Mouse (Mus musculus): Measurements from ENCODE around the gene Thra. TPM values are rescaled to one million over a fixed set of nuclear protein-coding genes. Genes with fewer than 3 reads are reported as not detected.
A peak's percentile ranks its signal among the peaks of the same experiment; 100 is the strongest.
"Not testable (repeated sequence)": the region's sequence is repeated elsewhere in the genome, so short reads cannot be mapped to it uniquely, and the experiment has no call there.

Thra gene
- 1.9 and 5.0 TPM in 2 replicates for total RNA-seq (2015; ENCODE audit: low replicate concordance)
- 4.3 and 8.1 TPM in 2 replicates for total RNA-seq (2017; ENCODE audit: low replicate concordance)

- peak; percentile 82 for ATAC-seq (replicated peaks; ENCODE audit: low FRiP score, poor library complexity, severe bottlenecking)
Measured at GRCm38 (mm10) chr11:98740393-98741050, at the start of gene Thra. Gene Thra (plus strand): TSS chr11:98740638.

GRCm38 (mm10) chr11:98693201-98693600 is 47.2 kb upstream of the Thra start:
- ATAC-seq (replicated peaks; ENCODE audit: low FRiP score, poor library complexity, severe bottlenecking), result no peak

GRCm38 (mm10) chr11:98693746-98694145 is 46.7 kb upstream of the Thra start:
- ATAC-seq (replicated peaks; ENCODE audit: low FRiP score, poor library complexity, severe bottlenecking), result no peak

GRCm38 (mm10) chr11:98694301-98694700 is 46.1 kb upstream of the Thra start:
- no peak for ATAC-seq (replicated peaks; ENCODE audit: low FRiP score, poor library complexity, severe bottlenecking)

GRCm38 (mm10) chr11:98695408-98695807 is 45.0 kb upstream of the Thra start:
- ATAC-seq (replicated peaks; ENCODE audit: low FRiP score, poor library complexity, severe bottlenecking), result no peak

- no peak for ATAC-seq (replicated peaks; ENCODE audit: low FRiP score, poor library complexity, severe bottlenecking)
Measured at GRCm38 (mm10) chr11:98696454-98697216, 43.8 kb upstream of the Thra start.

DNA sequence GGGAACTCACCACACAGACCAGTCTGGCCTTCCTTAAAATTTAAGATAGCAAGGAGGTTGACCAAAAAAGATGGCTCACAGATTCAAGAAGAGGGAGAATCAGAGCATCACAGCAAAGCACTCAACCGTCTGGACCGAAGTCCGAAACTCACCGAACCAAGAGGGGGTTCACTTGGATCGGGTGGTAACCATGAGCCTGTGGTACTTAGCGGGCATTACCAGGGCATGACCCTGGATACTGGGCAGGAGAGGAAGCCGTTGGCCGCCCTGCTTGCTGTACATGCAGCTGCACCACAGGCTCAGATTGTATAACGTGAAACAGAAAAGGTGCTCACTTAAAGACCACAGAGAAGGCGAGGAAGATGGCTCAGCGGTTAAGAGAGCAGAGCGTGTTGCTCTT is 43.2 kb upstream of the Thra start:
- ATAC-seq (replicated peaks; ENCODE audit: low FRiP score, poor library complexity, severe bottlenecking), result no peak

- no peak for ATAC-seq (replicated peaks; ENCODE audit: low FRiP score, poor library complexity, severe bottlenecking)
Measured at GRCm38 (mm10) chr11:98698849-98699640, 41.4 kb upstream of the Thra start.

GRCm38 (mm10) chr11:98699911-98700310 is 40.5 kb upstream of the Thra start:
- ATAC-seq (replicated peaks; ENCODE audit: low FRiP score, poor library complexity, severe bottlenecking), result peak; percentile 83

GRCm38 (mm10) chr11:98701213-98701670 is 39.2 kb upstream of the Thra start, which contains the start of gene Csf3:
Gene Csf3 (plus strand): TSS chr11:98701263.
- ATAC-seq (replicated peaks; ENCODE audit: low FRiP score, poor library complexity, severe bottlenecking), result no peak

GRCm38 (mm10) chr11:98702323-98702722 is 38.1 kb upstream of the Thra start:
- no peak for ATAC-seq (replicated peaks; ENCODE audit: low FRiP score, poor library complexity, severe bottlenecking)

- ATAC-seq (replicated peaks; ENCODE audit: low FRiP score, poor library complexity, severe bottlenecking), result no peak
Measured at GRCm38 (mm10) chr11:98705021-98705420, 35.4 kb upstream of the Thra start.

DNA sequence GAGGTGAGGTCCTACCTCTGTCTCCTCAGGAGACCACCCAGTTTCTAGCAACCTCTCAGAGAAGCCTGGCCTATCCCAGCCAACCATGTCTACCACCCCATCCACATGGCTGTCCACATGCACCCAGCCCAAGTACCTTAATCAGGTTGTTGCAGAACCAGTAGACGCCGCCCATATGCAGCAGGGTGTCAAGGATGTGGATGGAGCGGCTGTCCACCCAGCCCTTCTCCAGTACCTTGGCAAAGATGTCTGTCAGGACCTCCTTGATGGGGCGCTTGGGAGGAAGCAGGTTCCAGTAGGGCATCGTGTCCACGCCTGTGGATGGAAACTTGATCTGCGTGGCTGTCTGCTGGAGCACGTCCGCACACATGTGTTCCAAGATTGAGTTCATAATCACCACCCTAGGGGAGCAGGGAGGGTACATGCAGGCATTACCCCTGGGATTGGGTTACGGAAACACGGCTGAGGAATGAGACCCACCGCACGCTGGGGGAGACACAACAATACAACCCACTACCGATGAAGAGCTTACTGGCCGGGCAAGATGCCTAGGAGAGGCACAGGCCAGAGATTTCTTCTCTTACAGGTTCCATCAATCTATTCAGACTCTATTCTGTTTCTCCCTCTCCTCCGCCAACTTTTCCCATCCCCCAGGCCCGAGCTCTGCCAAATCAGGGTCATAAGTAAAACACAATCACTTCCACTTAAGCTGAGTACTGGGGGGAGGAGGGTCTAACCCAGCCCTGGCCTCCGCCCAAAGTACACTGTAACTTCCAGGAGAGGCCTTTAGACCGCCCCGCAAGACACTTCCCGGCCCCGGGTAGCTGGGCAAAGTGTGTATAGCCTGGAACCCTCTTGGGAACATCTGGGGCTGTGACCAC is 32.8 kb upstream of the Thra start:
- no peak for ATAC-seq (replicated peaks; ENCODE audit: low FRiP score, poor library complexity, severe bottlenecking)

- no peak for ATAC-seq (replicated peaks; ENCODE audit: low FRiP score, poor library complexity, severe bottlenecking)
Measured at GRCm38 (mm10) chr11:98708282-98708956, 32.0 kb upstream of the Thra start.

GRCm38 (mm10) chr11:98709001-98709741 is 31.3 kb upstream of the Thra start:
- ATAC-seq (replicated peaks; ENCODE audit: low FRiP score, poor library complexity, severe bottlenecking), result no peak

DNA sequence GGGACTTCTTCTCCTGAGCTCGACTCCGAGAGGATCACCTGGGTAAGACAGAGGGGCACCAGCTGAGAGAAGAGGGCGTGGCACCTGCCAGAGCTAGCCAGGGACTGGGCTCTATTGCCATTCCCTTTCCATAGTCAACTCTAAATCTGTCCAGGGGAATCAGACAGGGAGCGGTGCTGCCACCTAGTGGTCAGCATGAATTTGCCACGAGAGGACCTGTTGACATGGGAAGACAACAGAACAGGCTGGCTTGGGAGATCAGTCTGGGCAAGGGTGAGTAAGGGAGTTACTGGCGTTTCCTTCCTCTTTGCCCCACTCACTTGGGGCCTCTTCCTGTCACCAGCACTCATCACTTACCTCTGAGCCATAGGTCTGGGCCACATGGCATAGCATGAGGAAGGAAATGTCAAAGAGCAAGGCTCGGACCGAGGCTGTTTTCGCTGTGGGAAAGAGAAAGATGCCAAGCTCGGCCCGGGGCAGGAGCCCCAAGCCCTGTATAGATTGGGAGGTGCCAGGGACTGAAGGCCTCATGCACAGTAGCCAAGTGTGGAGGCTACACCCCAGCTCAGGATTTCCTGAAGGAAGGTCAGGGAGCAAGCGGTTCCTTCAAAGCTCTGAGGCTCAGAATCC is 29.9 kb upstream of the Thra start:
- peak; percentile 72 for ATAC-seq (replicated peaks; ENCODE audit: low FRiP score, poor library complexity, severe bottlenecking)

GRCm38 (mm10) chr11:98711046-98711434 is 29.4 kb upstream of the Thra start:
- no peak for ATAC-seq (replicated peaks; ENCODE audit: low FRiP score, poor library complexity, severe bottlenecking)

DNA sequence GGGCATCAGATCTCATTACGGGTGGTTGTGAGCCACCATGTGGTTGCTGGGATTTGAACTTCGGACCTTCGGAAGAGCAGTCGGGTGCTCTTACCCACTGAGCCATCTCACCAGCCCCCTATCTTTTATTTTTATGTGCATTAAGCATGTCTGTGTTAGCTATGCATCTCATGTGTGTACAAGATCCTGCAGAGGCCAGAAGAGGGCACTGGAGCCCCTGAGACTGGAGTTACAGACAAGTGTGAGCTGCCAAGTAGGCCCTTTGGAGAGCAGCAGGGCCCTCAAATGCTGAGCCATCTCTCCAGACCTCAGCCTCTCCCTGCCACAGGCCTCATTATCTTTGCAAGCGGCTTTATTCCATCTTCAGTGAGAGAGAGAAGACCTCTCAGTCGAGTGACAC is 28.4 kb upstream of the Thra start:
- ATAC-seq (replicated peaks; ENCODE audit: low FRiP score, poor library complexity, severe bottlenecking), result not testable (repeated sequence)
